Mouse (Mus musculus) heart, adult 2 months (tissue): ENCODE measurements around the gene Dcx.

Experiments used
- CTCF ChIP-seq: fragments of 200-600 bp; IDR thresholded peaks from 2 replicates; pipeline ENCODE4 v1.8.1; 2022; ENCODE audit warnings: antibody characterized with exemption, mild to moderate bottlenecking, moderate library complexity
- EP300 ChIP-seq: fragments of 200-500 bp; IDR thresholded peaks from 2 replicates; pipeline ENCODE4 v1.6.1; 2011; ENCODE audit warnings: low read depth, low read length, control low read depth; ENCODE audit not compliant: insufficient read depth
- POLR2A ChIP-seq: fragments of 200-500 bp; IDR thresholded peaks from 2 replicates; pipeline ENCODE4 v1.6.1; 2011; ENCODE audit warnings: mild to moderate bottlenecking, low read depth, low read length, control low read depth; ENCODE audit not compliant: insufficient read depth

DNA sequence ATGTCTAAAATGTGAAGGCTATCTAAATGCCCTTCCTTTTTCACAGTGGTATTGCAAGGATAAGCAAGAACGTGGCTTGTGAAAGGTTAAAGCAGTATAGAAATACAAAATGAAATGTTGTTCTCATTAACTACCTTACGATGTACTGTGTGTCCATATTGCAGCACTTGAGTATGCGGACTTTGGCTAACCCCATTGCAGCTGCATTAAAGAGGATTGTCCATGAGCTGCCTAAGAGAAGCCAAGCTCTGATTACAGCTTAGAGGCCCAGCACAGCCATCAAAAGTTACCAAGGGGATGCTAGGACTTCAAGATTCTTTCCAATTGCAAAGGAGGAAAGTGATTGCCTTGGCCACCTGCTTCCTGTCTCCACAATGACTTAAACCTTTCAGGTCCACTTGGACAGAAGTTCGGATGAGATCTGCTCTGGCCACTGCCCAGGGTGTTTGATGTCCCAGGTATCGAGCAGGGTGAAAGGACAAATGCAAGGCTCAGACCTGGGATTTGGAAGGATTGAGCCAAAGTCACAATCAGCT is 65.9 kb downstream of the Dcx start:
- TF ChIP-seq CTCF (no peak), POLR2A (no peak), EP300 (no peak)
